Mouse (Mus musculus): ENCODE measurements around the gene Gpr107. TPM values are rescaled to one million over a fixed set of nuclear protein-coding genes. Genes with fewer than 3 reads are reported as not detected.
A peak's percentile ranks its signal among the peaks of the same experiment; 100 is the strongest.

Gpr107 gene
- polyA plus RNA-seq, 1 experiment from 2014 or later, result 26.8 TPM

DNA sequence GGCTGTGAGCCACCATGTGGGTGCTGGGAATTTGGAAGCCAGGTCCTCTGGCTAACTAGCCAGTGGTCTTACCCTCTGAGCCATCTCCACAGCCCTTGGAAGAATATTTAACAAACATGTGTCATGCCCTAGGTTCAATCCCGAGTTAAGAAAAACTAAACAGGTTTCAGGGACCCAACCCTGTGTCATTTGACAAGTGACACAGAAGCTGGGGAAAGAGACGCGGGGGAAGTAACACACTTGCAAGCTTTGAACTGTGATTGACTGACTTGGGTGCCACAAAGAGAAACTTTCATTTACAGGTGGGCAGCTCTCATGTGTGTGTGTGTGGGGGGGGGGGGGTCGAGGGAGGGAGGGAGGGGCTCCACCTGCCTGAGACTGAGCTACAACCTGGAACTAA, 18.1 kb upstream of the Gpr107 start:
- no peak for ATAC-seq
- no peaks in the 10 kb centered on the region for H3K36me3 ChIP-seq (ENCODE audit: control insufficient read depth, insufficient read depth, low read length)
- no peak overlapping the region for H3K27ac ChIP-seq (ENCODE audit: low read depth, low read length)
- H3K27me3 ChIP-seq (replicated peaks; ENCODE audit: control insufficient read depth, insufficient read depth, low read length), result no peaks in the 10 kb centered on the region
- no peak overlapping the region for H3K4me3 ChIP-seq (ENCODE audit: low read depth, low read length)
- no peaks in the 10 kb centered on the region for H3K9me3 ChIP-seq (replicated peaks; ENCODE audit: control insufficient read depth, low read length)
- WGBS, result 64% methylated on average over 4 of the region's 4 CpGs
- no peak overlapping the region for H3K9ac ChIP-seq (ENCODE audit: low read length)
- H3K4me1 ChIP-seq (ENCODE audit: control insufficient read depth, insufficient read depth, low read length), result no peaks in the 10 kb centered on the region
- DNase-seq (ENCODE audit: low spot score), result no peak
- H3K4me2 ChIP-seq (ENCODE audit: low read length), result no peak overlapping the region

DNA sequence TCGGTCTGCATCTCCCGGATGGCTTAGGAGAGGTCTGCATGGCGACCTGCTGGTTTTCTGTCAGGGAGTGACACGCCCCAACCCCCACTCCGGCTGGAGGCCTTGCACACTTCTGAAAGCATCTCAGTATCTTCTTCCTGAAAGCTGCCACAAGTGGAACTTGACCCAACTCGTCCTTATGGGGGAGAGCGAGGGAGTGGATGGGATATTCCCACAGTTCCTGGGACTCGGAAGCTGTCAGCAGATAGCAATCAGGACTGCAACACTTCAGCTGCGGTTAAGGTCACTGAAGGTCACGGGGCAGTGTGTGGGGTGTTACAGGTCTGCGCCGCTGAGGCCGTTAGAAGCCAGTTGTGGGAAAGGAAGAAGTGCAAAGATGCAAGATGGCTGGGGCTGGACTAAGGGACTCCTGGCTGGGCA, 16.6 kb upstream of the Gpr107 start:
- Histone ChIP-seq H3K9me3 (replicated peaks; ENCODE audit: control insufficient read depth, low read length) (no peaks in the 10 kb centered on the region), H3K27me3 (replicated peaks; ENCODE audit: control insufficient read depth, insufficient read depth, low read length) (no peaks in the 10 kb centered on the region), H3K27ac (ENCODE audit: low read depth, low read length) (no peak overlapping the region), H3K4me3 (ENCODE audit: low read depth, low read length) (no peak overlapping the region), H3K9ac (ENCODE audit: low read length) (no peak overlapping the region), H3K36me3 (ENCODE audit: control insufficient read depth, insufficient read depth, low read length) (no peaks in the 10 kb centered on the region), H3K4me1 (ENCODE audit: control insufficient read depth, insufficient read depth, low read length) (0 out of 2 replicates have a peak, but pooled peaks cover under 1% of the 10 kb centered on the region), H3K4me2 (ENCODE audit: low read length) (no peak overlapping the region)
- WGBS, result 80% methylated on average over 13 of the region's 13 CpGs
- DNase-seq (ENCODE audit: low spot score), result no peak
- ATAC-seq, result no peak

DNA sequence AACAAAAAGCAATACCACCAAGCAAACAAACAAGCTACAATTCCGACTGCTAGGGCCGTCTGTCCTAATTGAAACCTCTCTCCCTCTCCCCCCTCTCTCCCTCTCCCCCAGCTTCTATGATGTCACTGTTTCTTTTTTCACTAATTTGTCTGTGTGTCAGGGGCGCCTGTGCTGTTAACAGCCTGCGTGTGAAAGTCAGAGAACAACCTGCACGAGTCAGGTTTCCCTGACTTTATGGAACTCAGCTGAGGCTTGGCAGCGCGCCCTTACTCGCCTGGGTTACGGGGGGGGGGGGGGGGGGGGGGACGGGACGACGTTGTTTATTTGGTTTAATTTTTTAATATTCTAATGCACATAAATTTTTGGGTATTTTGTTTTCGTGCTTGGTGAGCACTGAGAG, 15.8 kb upstream of the Gpr107 start:
- DNase-seq (ENCODE audit: low spot score) (no peak), ATAC-seq (no peak)
- WGBS, result 59% methylated on average over 13 of the region's 13 CpGs
- H3K4me1 ChIP-seq (ENCODE audit: control insufficient read depth, insufficient read depth, low read length), result 0 out of 2 replicates have a peak, but pooled peaks cover 6% of the 10 kb centered on the region
- no peaks in the 10 kb centered on the region for H3K27me3 ChIP-seq (replicated peaks; ENCODE audit: control insufficient read depth, insufficient read depth, low read length)
- H3K4me3 ChIP-seq (ENCODE audit: low read depth, low read length), result no peak overlapping the region
- H3K9me3 ChIP-seq (replicated peaks; ENCODE audit: control insufficient read depth, low read length), result no peaks in the 10 kb centered on the region
- no peak overlapping the region for H3K4me2 ChIP-seq (ENCODE audit: low read length)
- H3K36me3 ChIP-seq (ENCODE audit: control insufficient read depth, insufficient read depth, low read length), result no peaks in the 10 kb centered on the region
- H3K9ac ChIP-seq (ENCODE audit: low read length), result no peak overlapping the region
- no peak overlapping the region for H3K27ac ChIP-seq (ENCODE audit: low read depth, low read length)

- Histone ChIP-seq H3K4me3 (ENCODE audit: low read depth, low read length) (no peak overlapping the region), H3K36me3 (ENCODE audit: control insufficient read depth, insufficient read depth, low read length) (no peaks in the 10 kb centered on the region), H3K9me3 (replicated peaks; ENCODE audit: control insufficient read depth, low read length) (no peaks in the 10 kb centered on the region), H3K4me2 (ENCODE audit: low read length) (no peak overlapping the region), H3K9ac (ENCODE audit: low read length) (no peak overlapping the region), H3K27ac (ENCODE audit: low read depth, low read length) (no peak overlapping the region), H3K27me3 (replicated peaks; ENCODE audit: control insufficient read depth, insufficient read depth, low read length) (no peaks in the 10 kb centered on the region), H3K4me1 (ENCODE audit: control insufficient read depth, insufficient read depth, low read length) (0 out of 2 replicates have a peak, but pooled peaks cover 6% of the 10 kb centered on the region)
- WGBS, result 75% methylated on average over 14 of the region's 14 CpGs
- no peak for ATAC-seq
- DNase-seq (ENCODE audit: low spot score), result no peak
These were observed 15.0 kb upstream of the Gpr107 start for GRCm38 (mm10) chr2:31137018-31137590.

GRCm38 (mm10) chr2:31139174-31139632, 12.9 kb upstream of the Gpr107 start:
- Histone ChIP-seq H3K4me1 (ENCODE audit: control insufficient read depth, insufficient read depth, low read length) (0 out of 2 replicates have a peak, but pooled peaks cover 6% of the 10 kb centered on the region), H3K9ac (ENCODE audit: low read length) (no peak overlapping the region; the same call in 1 of the 2 replicates), H3K27ac (ENCODE audit: low read depth, low read length) (no peak overlapping the region), H3K27me3 (replicated peaks; ENCODE audit: control insufficient read depth, insufficient read depth, low read length) (no peaks in the 10 kb centered on the region), H3K36me3 (ENCODE audit: control insufficient read depth, insufficient read depth, low read length) (no peaks in the 10 kb centered on the region), H3K4me3 (ENCODE audit: low read depth, low read length) (no peak overlapping the region), H3K9me3 (replicated peaks; ENCODE audit: control insufficient read depth, low read length) (no peaks in the 10 kb centered on the region), H3K4me2 (ENCODE audit: low read length) (no peak overlapping the region)
- no peak for ATAC-seq
- WGBS, result 84% methylated on average over 10 of the region's 10 CpGs
- no peak for DNase-seq (ENCODE audit: low spot score)

GRCm38 (mm10) chr2:31139991-31140771, 11.9 kb upstream of the Gpr107 start:
- no peak for ATAC-seq
- H3K4me2 ChIP-seq (ENCODE audit: low read length), result peak overlapping the region; percentile 92
- peak overlapping the region; percentile 88 for H3K4me3 ChIP-seq (ENCODE audit: low read depth, low read length)
- no peak overlapping the region for H3K27ac ChIP-seq (ENCODE audit: low read depth, low read length)
- H3K27me3 ChIP-seq (replicated peaks; ENCODE audit: control insufficient read depth, insufficient read depth, low read length), result no peaks in the 10 kb centered on the region
- H3K9ac ChIP-seq (ENCODE audit: low read length), result peak overlapping the region; percentile 85
- H3K4me1 ChIP-seq (ENCODE audit: control insufficient read depth, insufficient read depth, low read length), result 0 out of 2 replicates have a peak, but pooled peaks cover 6% of the 10 kb centered on the region
- no peak for DNase-seq (ENCODE audit: low spot score)
- H3K9me3 ChIP-seq (replicated peaks; ENCODE audit: control insufficient read depth, low read length), result no peaks in the 10 kb centered on the region
- no peaks in the 10 kb centered on the region for H3K36me3 ChIP-seq (ENCODE audit: control insufficient read depth, insufficient read depth, low read length)
- WGBS, result 83% methylated on average over 12 of the region's 12 CpGs

- WGBS, result 11% methylated on average over 10 of the region's 10 CpGs
- Histone ChIP-seq H3K4me1 (ENCODE audit: control insufficient read depth, insufficient read depth, low read length) (0 out of 2 replicates have a peak, but pooled peaks cover 6% of the 10 kb centered on the region), H3K27me3 (replicated peaks; ENCODE audit: control insufficient read depth, insufficient read depth, low read length) (no peaks in the 10 kb centered on the region), H3K9ac (ENCODE audit: low read length) (peak overlapping the region; percentile 85), H3K4me2 (ENCODE audit: low read length) (peak overlapping the region; percentile 92), H3K36me3 (ENCODE audit: control insufficient read depth, insufficient read depth, low read length) (no peaks in the 10 kb centered on the region), H3K27ac (ENCODE audit: low read depth, low read length) (no peak overlapping the region), H3K4me3 (ENCODE audit: low read depth, low read length) (peak overlapping the region; percentile 88), H3K9me3 (replicated peaks; ENCODE audit: control insufficient read depth, low read length) (no peaks in the 10 kb centered on the region)
- ATAC-seq (no peak), DNase-seq (ENCODE audit: low spot score) (no peak)
These were observed 11.4 kb upstream of the Gpr107 start for GRCm38 (mm10) chr2:31140772-31141073.

DNA sequence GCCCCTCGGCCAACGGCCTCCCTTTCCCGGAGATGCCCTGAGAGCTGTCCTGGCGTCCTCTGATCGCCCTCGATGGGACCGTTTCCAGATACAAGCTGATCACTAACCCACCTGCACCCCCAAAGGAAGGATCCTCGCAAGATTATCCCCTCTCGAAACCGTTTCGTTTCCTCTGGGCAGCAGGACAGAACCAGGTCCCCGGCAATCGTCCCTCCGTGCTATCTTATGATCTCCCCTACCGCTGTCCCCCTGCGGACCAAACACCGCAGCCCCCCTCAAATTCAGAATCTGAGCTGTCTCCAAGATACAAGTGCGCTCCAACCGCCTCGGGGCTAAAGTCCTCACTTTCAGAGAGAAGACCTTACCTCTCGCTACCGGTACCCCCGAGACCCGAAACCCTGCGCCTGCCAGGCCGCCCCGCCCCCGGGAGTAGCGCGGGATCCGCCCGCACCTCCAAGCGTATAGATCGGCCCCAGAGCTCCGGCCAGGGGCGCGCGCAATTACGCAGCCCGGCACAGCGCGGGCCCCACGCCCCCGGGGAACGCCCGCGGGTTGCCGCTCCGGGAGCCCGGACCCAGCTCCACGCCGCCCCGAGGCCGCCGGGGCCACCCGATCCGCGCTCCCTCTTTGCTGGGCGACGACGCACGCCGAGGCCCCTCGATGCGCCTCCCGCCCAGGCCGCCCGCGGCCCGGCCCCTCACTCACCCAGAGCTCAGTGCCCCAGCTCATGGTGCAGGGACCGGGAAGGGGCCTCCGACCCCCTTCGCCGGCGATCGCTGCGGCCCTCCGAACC, 10.8 kb upstream of the Gpr107 start:
- peaks cover 4% of the 10 kb centered on the region; the same call in 1 of the 2 replicates for H3K36me3 ChIP-seq (ENCODE audit: control insufficient read depth, insufficient read depth, low read length)
- ATAC-seq, result peak; percentile 69
- no peaks in the 10 kb centered on the region for H3K9me3 ChIP-seq (replicated peaks; ENCODE audit: control insufficient read depth, low read length)
- H3K27ac ChIP-seq (ENCODE audit: low read depth, low read length), result peak overlapping the region; percentile 80; the same call in 1 of the 2 replicates
- peak; percentile 27 for DNase-seq (ENCODE audit: low spot score)
- no peaks in the 10 kb centered on the region for H3K27me3 ChIP-seq (replicated peaks; ENCODE audit: control insufficient read depth, insufficient read depth, low read length)
- H3K4me3 ChIP-seq (ENCODE audit: low read depth, low read length), result peak overlapping the region; percentile 88
- under 1% methylated on average over 48 of the region's 78 CpGs for WGBS
- H3K4me2 ChIP-seq (ENCODE audit: low read length), result peak overlapping the region; percentile 92
- 0 out of 2 replicates have a peak, but pooled peaks cover 6% of the 10 kb centered on the region for H3K4me1 ChIP-seq (ENCODE audit: control insufficient read depth, insufficient read depth, low read length)
- H3K9ac ChIP-seq (ENCODE audit: low read length), result peak overlapping the region; percentile 85
